Mouse (Mus musculus): ENCODE data around the gene BC049715. TPM values are rescaled to one million over a fixed set of nuclear protein-coding genes. Genes with fewer than 3 reads are reported as not detected.

The BC049715 gene
- total and polyA plus RNA-seq, 3 experiments = 0.27 to 1.2 TPM; not detected in 1

- Histone ChIP-seq H3K79me2 (ENCODE audit: control insufficient read depth, insufficient read depth, low read length, poor library complexity) (no peaks in the 10 kb centered on the region), H3K4me1 (ENCODE audit: control insufficient read depth in 1 of 2, insufficient read depth in 2 of 2, low read length in 2 of 2) (peaks cover 0 to 22% of the 10 kb centered on the region in 2 experiments; a peak in 3 of 4 replicates), H3K27me3 (ENCODE audit: control insufficient read depth in 1 of 2, insufficient read depth in 2 of 2, low read length in 2 of 2) (no peaks in the 10 kb centered on the region), H3K9ac (ENCODE audit: control insufficient read depth, low read depth, low read length, poor library complexity, severe bottlenecking) (no peak overlapping the region), H3K27ac (ENCODE audit: control insufficient read depth, low read depth, low read length) (no peak overlapping the region), H3K36me3 (ENCODE audit: control insufficient read depth in 1 of 2, insufficient read depth in 2 of 2, low read length in 2 of 2) (peaks cover 0 to 9% of the 10 kb centered on the region in 2 experiments; a peak in 2 of 4 replicates), H3K9me3 (replicated peaks; ENCODE audit: insufficient read depth, low read length) (no peaks in the 10 kb centered on the region), H3K4me3 (ENCODE audit: control insufficient read depth in 1 of 2, insufficient read depth in 1 of 2, low read depth in 2 of 2, low read length in 2 of 2) (no peak overlapping the region)
- TF ChIP-seq KAT2A (conservative IDR thresholded peaks at IDR 0.05; ENCODE audit: low read depth, low read length) (no peak), MAZ (IDR thresholded peaks at IDR 0.05; ENCODE audit: low read depth, low read length) (no peak), TCF12 (IDR thresholded peaks at IDR 0.05; ENCODE audit: low read depth, low read length) (no peak), NRF1 (IDR thresholded peaks at IDR 0.05; ENCODE audit: insufficient read depth, low read depth, low read length, poor library complexity, severe bottlenecking) (0 out of 2 replicates have a peak, but pooled peaks have one; percentile 22), HCFC1 (IDR thresholded peaks at IDR 0.05; ENCODE audit: low read depth, low read length) (no peak), CTCF (IDR thresholded peaks at IDR 0.05 in 2 of 3, conservative IDR thresholded peaks at IDR 0.05 in 1 of 3; ENCODE audit: control insufficient read depth in 1 of 3, insufficient read depth in 1 of 3, low read depth in 2 of 3, low read length in 3 of 3, poor library complexity in 1 of 3, severe bottlenecking in 1 of 3) (no peak), USF1 (IDR thresholded peaks at IDR 0.05; ENCODE audit: low read depth, low read length) (no peak), SMC3 (IDR thresholded peaks at IDR 0.05; ENCODE audit: low read depth, low read length) (no peak), MXI1 (IDR thresholded peaks at IDR 0.05; ENCODE audit: low read depth, low read length) (no peak), ZNF384 (IDR thresholded peaks at IDR 0.05; ENCODE audit: low read depth, low read length) (no peak), GABPA (IDR thresholded peaks at IDR 0.05; ENCODE audit: low read depth, low read length) (no peak), ELF1 (IDR thresholded peaks at IDR 0.05; ENCODE audit: low read depth, low read length) (no peak), BHLHE40 (IDR thresholded peaks at IDR 0.05; ENCODE audit: borderline replicate concordance, low read depth, low read length) (no peak), TAL1 (IDR thresholded peaks at IDR 0.05; ENCODE audit: low read length) (no peak), USF2 (IDR thresholded peaks at IDR 0.05; ENCODE audit: borderline replicate concordance in 1 of 2, insufficient read depth in 1 of 2, low read depth in 1 of 2, low read length in 2 of 2) (no peak), CHD1 (IDR thresholded peaks at IDR 0.05; ENCODE audit: low read depth, low read length) (no peak), MYC (IDR thresholded peaks at IDR 0.05; ENCODE audit: low read depth, low read length) (0 out of 2 replicates have a peak, but pooled peaks have one; percentile 28), POLR2AphosphoS2 (IDR thresholded peaks at IDR 0.05; ENCODE audit: low read length) (no peak), MAX (IDR thresholded peaks at IDR 0.05; ENCODE audit: low read length) (no peak), ETS1 (IDR thresholded peaks at IDR 0.05; ENCODE audit: low read depth, low read length) (no peak), MAFK (IDR thresholded peaks at IDR 0.05; ENCODE audit: borderline replicate concordance, low read depth, low read length) (no peak), POLR2AphosphoS5 (IDR thresholded peaks at IDR 0.05; ENCODE audit: borderline replicate concordance, low read depth, low read length) (no peak), ZC3H11A (IDR thresholded peaks at IDR 0.05; ENCODE audit: low read depth, low read length) (no peak), POLR2A (IDR thresholded peaks at IDR 0.05; ENCODE audit: control insufficient read depth in 1 of 2, insufficient read depth in 1 of 2, low read depth in 1 of 2, low read length in 2 of 2, poor library complexity in 1 of 2) (no peak), MYB (IDR thresholded peaks at IDR 0.05; ENCODE audit: low read depth, low read length) (no peak), TBP (IDR thresholded peaks at IDR 0.05; ENCODE audit: low read depth, low read length) (0 out of 2 replicates have a peak, but pooled peaks have one; percentile 45), GATA1 (IDR thresholded peaks at IDR 0.05; ENCODE audit: low read depth, low read length) (peak; percentile 43), EP300 (IDR thresholded peaks at IDR 0.05; ENCODE audit: low read depth in 1 of 2, low read length in 2 of 2) (peak in 1 of 2 experiments; percentile 42; a peak in 2 of 4 replicates), E2F4 (IDR thresholded peaks at IDR 0.05; ENCODE audit: borderline replicate concordance, low read depth, low read length) (no peak), ZKSCAN1 (IDR thresholded peaks at IDR 0.05; ENCODE audit: low read depth, low read length) (no peak), MEF2A (IDR thresholded peaks at IDR 0.05; ENCODE audit: extremely low read depth, insufficient replicate concordance, low read depth, low read length, poor library complexity, severe bottlenecking) (no peak), SIN3A (IDR thresholded peaks at IDR 0.05; ENCODE audit: low read length) (no peak), RAD21 (IDR thresholded peaks at IDR 0.05; ENCODE audit: low read depth, low read length) (no peak), RCOR1 (IDR thresholded peaks at IDR 0.05; ENCODE audit: low read depth, low read length) (no peak), ZMIZ1 (IDR thresholded peaks at IDR 0.05; ENCODE audit: low read depth, low read length) (no peak)
- DNase-seq (ENCODE audit: low read depth, low spot score) = peak; percentile 64
Observed at GRCm38 (mm10) chr6:136855183-136855582, 27.8 kb downstream of the BC049715 start.
